Mouse (Mus musculus) kidney, postnatal 36 days (tissue): ENCODE results near the gene Tspan33.
"Not testable (repeated sequence)": the region's sequence is repeated elsewhere in the genome, so short reads cannot be mapped to it uniquely, and the experiment has no call there.

Experiments used
- DNase-seq, 2 experiments: peaks; one replicate each; pipeline ENCODE4 v3.0.0; 2021 to 2022; ENCODE audit warnings: mixed read lengths in 2 of 2

Gene Tspan33

GRCm38 (mm10) chr6:29756476-29756875, 62.5 kb downstream of the Tspan33 start:
- no peak for DNase-seq

GRCm38 (mm10) chr6:29758417-29758816, 64.4 kb downstream of the Tspan33 start:
- DNase-seq: peak; percentile 75 to 88

GRCm38 (mm10) chr6:29759012-29759679, 65.1 kb downstream of the Tspan33 start:
- peak; percentile 38 to 43 for DNase-seq

GRCm38 (mm10) chr6:29760397-29760796, 66.4 kb downstream of the Tspan33 start:
- DNase-seq: not testable (repeated sequence)

- peak; percentile 17 to 42 for DNase-seq
These were observed 67.3 kb downstream of the Tspan33 start for GRCm38 (mm10) chr6:29761282-29761681.

- DNase-seq: peak; percentile 66 to 67
These were observed 68.5 kb downstream of the Tspan33 start for GRCm38 (mm10) chr6:29762524-29762923.

- DNase-seq: no peak
These were observed 72.9 kb downstream of the Tspan33 start for GRCm38 (mm10) chr6:29766874-29767273.
